Mouse (Mus musculus) C2C12 (cell line): Measurements from ENCODE around the gene Tbx1.

Experiments used
- CEBPB ChIP-seq: IDR thresholded peaks from one replicate; pipeline ENCODE4 v1.6.1; 2011; ENCODE audit warnings: low read depth, mild to moderate bottlenecking, control low read depth, moderate library complexity
- CTCF ChIP-seq: IDR thresholded peaks from one replicate; pipeline ENCODE4 v1.5.1; 2011; ENCODE audit not compliant: control insufficient read depth, insufficient read depth, insufficient read length
- MAX ChIP-seq: IDR thresholded peaks from one replicate; pipeline ENCODE4 v1.6.1; 2011; ENCODE audit warnings: mild to moderate bottlenecking, control low read depth
- MYOD1 ChIP-seq: IDR thresholded peaks from one replicate; pipeline ENCODE4 v1.6.1; 2011; ENCODE audit warnings: low read depth; ENCODE audit not compliant: control insufficient read depth, insufficient read length
- MYOG ChIP-seq: IDR thresholded peaks from one replicate; pipeline ENCODE4 v1.6.1; 2011; ENCODE audit not compliant: control insufficient read depth, insufficient read length; ENCODE audit errors: extremely low read depth
- USF1 ChIP-seq: IDR thresholded peaks from one replicate; pipeline ENCODE4 v1.6.1; 2011; ENCODE audit warnings: low read depth, mild to moderate bottlenecking, control low read depth, moderate library complexity

DNA sequence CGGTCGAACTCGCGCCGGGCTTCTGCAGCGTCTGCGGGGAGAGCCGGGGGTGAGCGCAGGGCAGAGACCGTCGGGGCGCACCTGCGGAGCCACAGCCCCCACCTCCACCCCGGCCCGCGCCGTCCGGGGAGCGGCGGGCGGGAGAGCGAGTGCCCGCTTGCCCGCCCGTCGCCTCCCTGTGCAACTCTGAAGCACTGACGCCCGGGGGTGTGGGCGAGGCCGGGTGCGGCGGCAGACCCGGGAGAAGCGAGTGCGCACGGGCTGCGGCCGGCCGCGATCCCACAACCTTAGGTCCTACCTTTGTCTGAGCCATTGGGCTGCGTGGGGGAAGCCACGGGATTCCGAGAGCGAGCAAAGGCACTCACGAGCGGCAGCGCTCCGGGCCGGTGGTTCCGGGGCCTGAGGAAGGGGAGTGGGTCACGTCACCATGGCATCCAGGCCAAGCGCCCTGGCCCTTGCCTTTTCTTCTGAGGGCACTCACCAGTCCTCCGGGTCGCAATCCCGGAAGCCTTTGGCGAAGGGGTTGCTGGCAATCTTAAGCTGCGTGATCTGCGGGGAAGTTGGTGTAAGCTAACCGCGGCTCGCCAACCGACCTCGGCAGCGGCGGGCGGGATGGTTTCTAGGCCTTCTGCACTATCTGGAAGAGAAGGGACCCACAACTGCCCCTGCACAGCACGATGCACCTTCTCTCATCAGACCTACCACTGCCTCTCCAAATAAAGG lies 7.9 kb downstream of the Tbx1 start:
- TF ChIP-seq CTCF (no peak), USF1 (no peak), MAX (no peak), MYOG (no peak), MYOD1 (no peak), CEBPB (no peak)
